Mouse (Mus musculus) MEL (cell line): ENCODE measurements around the gene Spef1. TPM values are rescaled to one million over a fixed set of nuclear protein-coding genes. Genes with fewer than 3 reads are reported as not detected.

Experiments used
- DNase-seq: peaks from one replicate; pipeline ENCODE4 v3.0.0; 2011; ENCODE audit warnings: low read depth, low spot score
- H3K27ac ChIP-seq: 2 replicates; pipeline ENCODE4 v1.5.1; 2012; ENCODE audit warnings: low read depth, mild to moderate bottlenecking, control low read depth, low read length, moderate library complexity; ENCODE audit not compliant: control insufficient read depth
- H3K27me3 ChIP-seq, 2 experiments: fragments of 150-350 bp in 1 of 2; sonication (generic) in 1 of 2; 2 replicates each; pipeline ENCODE4 v1.6.1; 2012; ENCODE audit warnings: low read length in 2 of 2, mild to moderate bottlenecking in 2 of 2, improper control_type of control experiment in 1 of 2, moderate library complexity in 1 of 2; ENCODE audit not compliant: insufficient read depth in 2 of 2, control insufficient read depth in 1 of 2
- H3K36me3 ChIP-seq, 2 experiments: 2 replicates each; pipeline ENCODE4 v1.6.1; 2012 to 2014; ENCODE audit warnings: low read length in 2 of 2, improper control_type of control experiment in 1 of 2, inconsistent platforms in 1 of 2, mild to moderate bottlenecking in 1 of 2; ENCODE audit not compliant: insufficient read depth in 2 of 2, control insufficient read depth in 1 of 2
- H3K4me1 ChIP-seq, 2 experiments: fragments of 150-350 bp in 1 of 2; sonication (generic) in 1 of 2; 2 replicates each; pipeline ENCODE4 v1.6.1; 2012; ENCODE audit warnings: low read length in 2 of 2, improper control_type of control experiment in 1 of 2, mild to moderate bottlenecking in 1 of 2; ENCODE audit not compliant: insufficient read depth in 2 of 2, control insufficient read depth in 1 of 2
- H3K4me3 ChIP-seq, 2 experiments: fragments of 150-350 bp in 1 of 2; sonication (generic) in 1 of 2; 2 replicates each; pipeline ENCODE4 v1.5.1; 2012; ENCODE audit warnings: low read depth in 2 of 2, low read length in 2 of 2, mild to moderate bottlenecking in 2 of 2, moderate library complexity in 2 of 2, control low read depth in 1 of 2, improper control_type of control experiment in 1 of 2; ENCODE audit not compliant: control insufficient read depth in 1 of 2, insufficient read depth in 1 of 2
- H3K79me2 ChIP-seq: 2 replicates; pipeline ENCODE4 v1.6.1; 2012; ENCODE audit warnings: mild to moderate bottlenecking, low read length, moderate library complexity; ENCODE audit not compliant: control insufficient read depth, poor library complexity, insufficient read depth
- H3K9ac ChIP-seq: 2 replicates; pipeline ENCODE4 v1.6.1; 2012; ENCODE audit warnings: low read depth, mild to moderate bottlenecking, control low read depth, low read length, moderate library complexity; ENCODE audit not compliant: control insufficient read depth, poor library complexity, severe bottlenecking
- H3K9me3 ChIP-seq: fragments of 150-350 bp; sonication (generic); replicated peaks from 2 replicates; pipeline ENCODE4 v1.6.1; 2012; ENCODE audit warnings: mild to moderate bottlenecking, low read length, improper control_type of control experiment, moderate library complexity; ENCODE audit not compliant: insufficient read depth
- BHLHE40 ChIP-seq: IDR thresholded peaks from 2 replicates; pipeline ENCODE4 v1.6.1; 2012; ENCODE audit warnings: low read depth, mild to moderate bottlenecking, inconsistent platforms, low read length, improper control_type of control experiment, borderline replicate concordance
- CHD1 ChIP-seq: IDR thresholded peaks from 2 replicates; pipeline ENCODE4 v1.6.1; 2012; ENCODE audit warnings: low read depth, mild to moderate bottlenecking, inconsistent platforms, low read length, improper control_type of control experiment
- CHD2 ChIP-seq: IDR thresholded peaks from 2 replicates; pipeline ENCODE4 v1.6.1; 2011; ENCODE audit warnings: low read length, improper control_type of control experiment
- E2F4 ChIP-seq: IDR thresholded peaks from 2 replicates; pipeline ENCODE4 v1.6.1; 2011; ENCODE audit warnings: low read depth, low read length, improper control_type of control experiment, borderline replicate concordance
- EP300 ChIP-seq, 2 experiments: IDR thresholded peaks; 2 replicates each; pipeline ENCODE4 v1.6.1; 2011; ENCODE audit warnings: improper control_type of control experiment in 2 of 2, low read length in 2 of 2, low read depth in 1 of 2, mild to moderate bottlenecking in 1 of 2
- ETS1 ChIP-seq: IDR thresholded peaks from 2 replicates; pipeline ENCODE4 v1.6.1; 2012; ENCODE audit warnings: low read depth, mild to moderate bottlenecking, inconsistent platforms, low read length, improper control_type of control experiment, moderate library complexity
- GABPA ChIP-seq: IDR thresholded peaks from 2 replicates; pipeline ENCODE4 v1.6.1; 2012; ENCODE audit warnings: low read depth, mild to moderate bottlenecking, inconsistent platforms, low read length, improper control_type of control experiment, moderate library complexity
- GATA1 ChIP-seq: IDR thresholded peaks from 2 replicates; pipeline ENCODE4 v1.6.1; 2011; ENCODE audit warnings: low read depth, low read length, improper control_type of control experiment
- HCFC1 ChIP-seq: IDR thresholded peaks from 2 replicates; pipeline ENCODE4 v1.6.1; 2012; ENCODE audit warnings: low read depth, mild to moderate bottlenecking, inconsistent platforms, low read length, improper control_type of control experiment, moderate library complexity
- JUND ChIP-seq: IDR thresholded peaks from 2 replicates; pipeline ENCODE4 v1.6.1; 2011; ENCODE audit warnings: low read depth, mild to moderate bottlenecking, improper control_type of control experiment, low read length
- KAT2A ChIP-seq: conservative IDR thresholded peaks from 2 replicates; pipeline ENCODE4 v1.6.1; 2012; ENCODE audit warnings: low read depth, low read length, improper control_type of control experiment, inconsistent platforms
- MAFK ChIP-seq: IDR thresholded peaks from 2 replicates; pipeline ENCODE4 v1.6.1; 2011; ENCODE audit warnings: low read depth, mild to moderate bottlenecking, low read length, improper control_type of control experiment, borderline replicate concordance
- MAX ChIP-seq: IDR thresholded peaks from 2 replicates; pipeline ENCODE4 v1.6.1; 2011; ENCODE audit warnings: low read length, improper control_type of control experiment
- MAZ ChIP-seq: IDR thresholded peaks from 2 replicates; pipeline ENCODE4 v1.6.1; 2012; ENCODE audit warnings: low read depth, mild to moderate bottlenecking, inconsistent platforms, low read length, improper control_type of control experiment
- MEF2A ChIP-seq: IDR thresholded peaks from 2 replicates; pipeline ENCODE4 v1.6.1; 2014; ENCODE audit warnings: low read depth, mild to moderate bottlenecking, inconsistent platforms, low read length, improper control_type of control experiment; ENCODE audit not compliant: poor library complexity, insufficient replicate concordance, severe bottlenecking; ENCODE audit errors: extremely low read depth
- MXI1 ChIP-seq: IDR thresholded peaks from 2 replicates; pipeline ENCODE4 v1.6.1; 2011; ENCODE audit warnings: mild to moderate bottlenecking, low read depth, low read length, improper control_type of control experiment
- MYB ChIP-seq: IDR thresholded peaks from 2 replicates; pipeline ENCODE4 v1.6.1; 2011; ENCODE audit warnings: mild to moderate bottlenecking, low read depth, low read length, improper control_type of control experiment
- MYC ChIP-seq: IDR thresholded peaks from 2 replicates; pipeline ENCODE4 v1.6.1; 2011; ENCODE audit warnings: low read depth, mild to moderate bottlenecking, low read length, improper control_type of control experiment, moderate library complexity
- NELFE ChIP-seq: IDR thresholded peaks from 2 replicates; pipeline ENCODE4 v1.6.1; 2011; ENCODE audit warnings: low read depth, low read length, improper control_type of control experiment
- NRF1 ChIP-seq: IDR thresholded peaks from 2 replicates; pipeline ENCODE4 v1.6.1; 2014; ENCODE audit warnings: low read depth, mild to moderate bottlenecking, inconsistent platforms, low read length, improper control_type of control experiment, moderate library complexity; ENCODE audit not compliant: poor library complexity, insufficient read depth, severe bottlenecking
- POLR2A ChIP-seq, 2 experiments: IDR thresholded peaks; 2 replicates each; pipeline ENCODE4 v1.6.1; 2011 to 2012; ENCODE audit warnings: low read length in 2 of 2, mild to moderate bottlenecking in 2 of 2, control low read depth in 1 of 2, improper control_type of control experiment in 1 of 2, low read depth in 1 of 2, moderate library complexity in 1 of 2; ENCODE audit not compliant: control insufficient read depth in 1 of 2, insufficient read depth in 1 of 2, poor library complexity in 1 of 2
- POLR2AphosphoS2 ChIP-seq: IDR thresholded peaks from 2 replicates; pipeline ENCODE4 v1.6.1; 2011; ENCODE audit warnings: low read length, improper control_type of control experiment
- POLR2AphosphoS5 ChIP-seq: IDR thresholded peaks from 2 replicates; pipeline ENCODE4 v1.6.1; 2012; ENCODE audit warnings: low read depth, borderline replicate concordance, mild to moderate bottlenecking, inconsistent platforms, low read length, moderate library complexity, mixed read lengths
- RAD21 ChIP-seq: IDR thresholded peaks from 2 replicates; pipeline ENCODE4 v1.6.1; 2011; ENCODE audit warnings: mild to moderate bottlenecking, low read depth, low read length, improper control_type of control experiment
- RCOR1 ChIP-seq: IDR thresholded peaks from 2 replicates; pipeline ENCODE4 v1.6.1; 2012; ENCODE audit warnings: low read depth, mild to moderate bottlenecking, inconsistent platforms, low read length, improper control_type of control experiment
- SIN3A ChIP-seq: IDR thresholded peaks from 2 replicates; pipeline ENCODE4 v1.6.1; 2012; ENCODE audit warnings: low read length, improper control_type of control experiment, inconsistent platforms
- TAL1 ChIP-seq: IDR thresholded peaks from 2 replicates; pipeline ENCODE4 v1.6.1; 2012; ENCODE audit warnings: mild to moderate bottlenecking, inconsistent platforms, low read length, moderate library complexity, mixed read lengths
- TBP ChIP-seq: IDR thresholded peaks from 2 replicates; pipeline ENCODE4 v1.8.0; 2011; ENCODE audit warnings: low read depth, low read length, improper control_type of control experiment
- TCF12 ChIP-seq: IDR thresholded peaks from 2 replicates; pipeline ENCODE4 v1.6.1; 2014; ENCODE audit warnings: low read depth, mild to moderate bottlenecking, inconsistent platforms, low read length, improper control_type of control experiment, moderate library complexity
- UBTF ChIP-seq: IDR thresholded peaks from 2 replicates; pipeline ENCODE4 v1.6.1; 2012; ENCODE audit warnings: low read depth, mild to moderate bottlenecking, inconsistent platforms, low read length, improper control_type of control experiment, moderate library complexity, borderline replicate concordance; ENCODE audit not compliant: insufficient read depth
- USF1 ChIP-seq: IDR thresholded peaks from 2 replicates; pipeline ENCODE4 v1.6.1; 2014; ENCODE audit warnings: low read depth, mild to moderate bottlenecking, inconsistent platforms, low read length, improper control_type of control experiment, moderate library complexity
- USF2 ChIP-seq, 2 experiments: IDR thresholded peaks; 2 replicates each; pipeline ENCODE4 v1.6.1; 2011 to 2012; ENCODE audit warnings: improper control_type of control experiment in 2 of 2, low read length in 2 of 2, borderline replicate concordance in 1 of 2, inconsistent platforms in 1 of 2, low read depth in 1 of 2, mild to moderate bottlenecking in 1 of 2; ENCODE audit not compliant: insufficient read depth in 1 of 2
- ZC3H11A ChIP-seq: IDR thresholded peaks from 2 replicates; pipeline ENCODE4 v1.6.1; 2012; ENCODE audit warnings: low read depth, mild to moderate bottlenecking, inconsistent platforms, low read length, improper control_type of control experiment
- ZKSCAN1 ChIP-seq: IDR thresholded peaks from 2 replicates; pipeline ENCODE4 v1.6.1; 2012; ENCODE audit warnings: low read depth, mild to moderate bottlenecking, inconsistent platforms, low read length, improper control_type of control experiment, moderate library complexity
- ZMIZ1 ChIP-seq: IDR thresholded peaks from 2 replicates; pipeline ENCODE4 v1.6.1; 2012; ENCODE audit warnings: low read depth, mild to moderate bottlenecking, inconsistent platforms, low read length, improper control_type of control experiment, moderate library complexity
- ZNF384 ChIP-seq: IDR thresholded peaks from 2 replicates; pipeline ENCODE4 v1.6.1; 2012; ENCODE audit warnings: low read depth, mild to moderate bottlenecking, inconsistent platforms, low read length, improper control_type of control experiment
- polyA plus RNA-seq, 2 experiments: library from polyadenylated mRNA; stranded (reverse) in 1 of 2; unstranded in 1 of 2; fragments of >175 nt in 1 of 2; fragments of >200 nt in 1 of 2; gene quantifications; 2 replicates each; pipeline versions ENCODE4 v1.2.1 to v1.2.4; 2012; ENCODE audit warnings: low replicate concordance in 2 of 2, low read depth in 1 of 2; ENCODE audit not compliant: insufficient read length in 2 of 2, insufficient read depth in 1 of 2, missing spikeins in 1 of 2
- total RNA-seq: library from RNA; depleted of rRNA; stranded (reverse); fragments of 300-350 nt; gene quantifications from 2 replicates; pipeline ENCODE4 v1.2.3, GENCODE M21; 2012

Gene Spef1
- total and polyA plus RNA-seq, 3 experiments, result 1.2 to 1.8 TPM; not detected in 1

DNA sequence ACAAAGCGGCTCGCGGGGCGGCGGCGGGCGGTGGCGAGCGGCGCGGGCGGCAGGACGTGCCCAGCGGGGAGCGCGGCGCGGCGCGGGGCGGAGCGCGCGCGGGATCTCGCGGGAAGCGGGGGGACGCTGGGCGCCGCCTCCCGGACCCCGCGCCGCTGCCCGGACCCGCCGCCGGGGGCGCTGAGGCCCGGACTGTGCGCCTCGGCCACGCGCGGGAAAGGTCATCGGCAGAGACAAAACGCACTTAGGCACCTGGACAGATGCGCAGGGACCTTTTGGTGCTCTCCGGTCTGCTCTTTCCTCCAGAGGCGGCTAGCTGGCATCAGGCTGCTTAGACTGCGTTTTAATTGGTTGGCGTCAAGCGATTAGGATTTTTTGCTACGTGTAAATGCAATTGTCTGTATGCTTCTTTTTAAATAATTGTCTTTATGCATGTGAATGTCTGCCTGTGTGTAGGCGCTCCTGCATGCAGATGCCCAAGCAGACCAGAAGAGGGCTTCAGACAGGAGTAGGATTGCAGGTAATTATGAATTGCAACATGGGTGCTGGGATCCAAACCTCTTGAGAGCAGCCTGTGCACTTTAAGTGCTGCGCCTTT is 7.0 kb downstream of the Spef1 start, which contains the start of gene Cenpb:
Cenpb (minus strand) TSS at position 78 of the 598 bp plus-strand sequence.
- Histone ChIP-seq H3K27ac (peak within 1 kb of the TSS; percentile 38), H3K79me2 (peaks cover 16% of the 10 kb centered on the region), H3K9me3 (no peaks in the 10 kb centered on the region), H3K4me1 (peaks cover 0 to 25% of the 10 kb centered on the region in 2 experiments; a peak in 2 of 4 replicates), H3K27me3 (no peaks in the 10 kb centered on the region), H3K9ac (peak within 1 kb of the TSS; percentile 86), H3K4me3 (peak within 1 kb of the TSS; percentile 88 to 91), H3K36me3 (peaks cover 0 to 7% of the 10 kb centered on the region in 2 experiments; a peak in 2 of 4 replicates)
- DNase-seq, result peak; percentile 84
- TF ChIP-seq CHD1, result no peak
- no peak for TF ChIP-seq MXI1
- TF ChIP-seq MYC, result peak; percentile 61
- no peak for TF ChIP-seq USF1
- TF ChIP-seq ZNF384, result no peak
- TF ChIP-seq ZKSCAN1, result no peak
- TF ChIP-seq TCF12, result no peak
- peak; percentile 62; the same call in 1 of the 2 replicates for TF ChIP-seq TBP
- no peak for TF ChIP-seq MAZ
- no peak for TF ChIP-seq POLR2AphosphoS5
- no peak for TF ChIP-seq JUND
- TF ChIP-seq UBTF, result no peak
- no peak for TF ChIP-seq NRF1
- no peak for TF ChIP-seq CHD2
- no peak for TF ChIP-seq MEF2A
- 0 out of 2 replicates have a peak, but pooled peaks have one; percentile 6 for TF ChIP-seq ETS1
- TF ChIP-seq POLR2AphosphoS2, result no peak
- no peak for TF ChIP-seq TAL1
- no peak for TF ChIP-seq MYB
- TF ChIP-seq HCFC1, result peak; percentile 12; the same call in 1 of the 2 replicates
- peak; percentile 45; the same call in 1 of the 2 replicates for TF ChIP-seq NELFE
- peak; percentile 47 for TF ChIP-seq SIN3A
- TF ChIP-seq EP300 (IDR thresholded peaks at IDR 0.05; ENCODE audit: low read depth in 1 of 2, low read length in 2 of 2), result no peak
- TF ChIP-seq ZMIZ1, result no peak
- TF ChIP-seq MAFK, result no peak
- 0 out of 2 replicates have a peak, but pooled peaks have one; percentile 26 for TF ChIP-seq E2F4
- TF ChIP-seq RCOR1, result no peak
- TF ChIP-seq GABPA, result no peak
- no peak; the same call in 1 of the 2 replicates for TF ChIP-seq MAX
- no peak for TF ChIP-seq BHLHE40
- 0 out of 2 replicates have a peak, but pooled peaks have one; percentile 7 for TF ChIP-seq GATA1
- TF ChIP-seq RAD21, result peak; percentile 22
- peak; percentile 53 to 64 for TF ChIP-seq POLR2A (IDR thresholded peaks at IDR 0.05; ENCODE audit: control insufficient read depth in 1 of 2, insufficient read depth in 1 of 2, low read depth in 1 of 2, low read length in 2 of 2, poor library complexity in 1 of 2)
- TF ChIP-seq USF2 (IDR thresholded peaks at IDR 0.05; ENCODE audit: borderline replicate concordance in 1 of 2, insufficient read depth in 1 of 2, low read depth in 1 of 2, low read length in 2 of 2), result no peak
- no peak; the same call in none of the 2 replicates for TF ChIP-seq ZC3H11A
- no peak for TF ChIP-seq KAT2A
